Mouse (Mus musculus) midbrain, embryonic 16.5 days (tissue): ENCODE measurements around the gene Sec11a. TPM values are rescaled to one million over a fixed set of nuclear protein-coding genes. Genes with fewer than 3 reads are reported as not detected.
"Not testable (repeated sequence)": the region's sequence is repeated elsewhere in the genome, so short reads cannot be mapped to it uniquely, and the experiment has no call there.

Experiments used
- ATAC-seq: fragments of 200-750 bp; cut with Nextera tagmentation; 2 replicates; pipeline ENCODE4 v1.8.0; 2017; ENCODE audit warnings: moderate TSS enrichment
- H3K27ac ChIP-seq: fragments of 300-500 bp; sonication (generic); 2 replicates; pipeline ENCODE4 v1.5.1; 2014; ENCODE audit warnings: mild to moderate bottlenecking, low read length, mixed read lengths
- H3K27me3 ChIP-seq: fragments of 300-500 bp; sonication (generic); 2 replicates; pipeline ENCODE4 v1.6.1; 2014; ENCODE audit warnings: low read depth, low read length, mixed read lengths; ENCODE audit not compliant: control insufficient read depth, insufficient read depth
- H3K36me3 ChIP-seq: fragments of 300-500 bp; sonication (generic); 2 replicates; pipeline ENCODE4 v1.6.1; 2014; ENCODE audit warnings: mild to moderate bottlenecking, low read length, moderate library complexity, mixed read lengths; ENCODE audit not compliant: control insufficient read depth, insufficient read depth
- H3K4me1 ChIP-seq: fragments of 300-500 bp; sonication (generic); 2 replicates; pipeline ENCODE4 v1.6.1; 2014; ENCODE audit warnings: mild to moderate bottlenecking, low read length, mixed read lengths; ENCODE audit not compliant: control insufficient read depth, insufficient read depth
- H3K4me2 ChIP-seq: fragments of 300-500 bp; sonication (generic); 2 replicates; pipeline ENCODE4 v1.6.1; 2014; ENCODE audit warnings: mild to moderate bottlenecking, low read length, mixed read lengths
- H3K4me3 ChIP-seq: fragments of 300-500 bp; sonication (generic); 2 replicates; pipeline ENCODE4 v1.5.1; 2014; ENCODE audit warnings: low read depth, mild to moderate bottlenecking, low read length, moderate library complexity, mixed read lengths
- H3K9ac ChIP-seq: fragments of 300-500 bp; sonication (generic); 2 replicates; pipeline ENCODE4 v1.6.1; 2014; ENCODE audit warnings: low read depth, low read length, mixed read lengths
- H3K9me3 ChIP-seq: fragments of 300-500 bp; sonication (generic); replicated peaks from 2 replicates; pipeline ENCODE4 v1.6.1; 2014; ENCODE audit warnings: mild to moderate bottlenecking, low read length, mixed read lengths; ENCODE audit not compliant: control insufficient read depth, poor library complexity, severe bottlenecking
- WGBS: fragments of 180-500 bp; shearing (Covaris S2); extraction: QIAGEN DNeasy Blood & Tissue Kit; methylation state at CpG from one replicate; pipeline ENCODE4 v1.1.7; 2014; 5-methylcytosine and 5-hydroxymethylcytosine counted together
- polyA plus RNA-seq: library from polyadenylated mRNA; unstranded; fragments of >200 nt; fragmentation: Nextera tagmentation; extraction: Ambion mirVana; gene quantifications from 2 replicates; pipeline ENCODE4 v1.2.1, GENCODE M21; 2015

Gene Sec11a
- polyA plus RNA-seq, 1 experiment from 2014 or later = 156 TPM

- no peak overlapping the region for H3K27ac ChIP-seq
- no peaks in the 10 kb centered on the region for H3K9me3 ChIP-seq
- ATAC-seq = no peak
- H3K4me2 ChIP-seq = no peak overlapping the region
- H3K9ac ChIP-seq = no peak overlapping the region
- no peak overlapping the region for H3K4me3 ChIP-seq
- no peaks in the 10 kb centered on the region for H3K36me3 ChIP-seq
- WGBS = 96% methylated on average over 6 of the region's 6 CpGs
- peaks cover 17% of the 10 kb centered on the region for H3K4me1 ChIP-seq
- no peaks in the 10 kb centered on the region for H3K27me3 ChIP-seq
These were observed 42.7 kb upstream of the Sec11a start for GRCm38 (mm10) chr7:80990276-80990675.

- Histone ChIP-seq H3K4me1 (peaks cover 11% of the 10 kb centered on the region), H3K9me3 (no peaks in the 10 kb centered on the region), H3K4me3 (no peak overlapping the region), H3K9ac (no peak overlapping the region), H3K4me2 (no peak overlapping the region), H3K27me3 (no peaks in the 10 kb centered on the region), H3K27ac (no peak overlapping the region), H3K36me3 (no peaks in the 10 kb centered on the region)
- no peak for ATAC-seq
- 90% methylated on average over 4 of the region's 4 CpGs for WGBS
These were observed 40.4 kb upstream of the Sec11a start for GRCm38 (mm10) chr7:80987805-80988625.

- Histone ChIP-seq H3K9me3 (no peaks in the 10 kb centered on the region), H3K4me1 (peaks cover 2% of the 10 kb centered on the region), H3K36me3 (no peaks in the 10 kb centered on the region), H3K9ac (no peak overlapping the region), H3K27me3 (no peaks in the 10 kb centered on the region), H3K4me2 (no peak overlapping the region), H3K27ac (no peak overlapping the region), H3K4me3 (no peak overlapping the region)
- WGBS = 51% methylated on average over 6 of the region's 6 CpGs
- ATAC-seq = no peak
These were observed 39.0 kb upstream of the Sec11a start for GRCm38 (mm10) chr7:80986458-80987187.

- Histone ChIP-seq H3K36me3 (no peaks in the 10 kb centered on the region), H3K4me3 (no peak overlapping the region), H3K27me3 (no peaks in the 10 kb centered on the region), H3K27ac (no peak overlapping the region), H3K9me3 (no peaks in the 10 kb centered on the region), H3K4me1 (no peaks in the 10 kb centered on the region), H3K4me2 (no peak overlapping the region), H3K9ac (no peak overlapping the region)
- 89% methylated on average over 11 of the region's 11 CpGs for whole genome bisulfite sequencing
- no peak for ATAC-seq
These were observed 33.0 kb upstream of the Sec11a start for GRCm38 (mm10) chr7:80980566-80980965.

GRCm38 (mm10) chr7:80973638-80974015, 26.0 kb upstream of the Sec11a start:
- H3K27ac ChIP-seq, H3K27me3 ChIP-seq, H3K4me2 ChIP-seq, H3K9me3 ChIP-seq, H3K36me3 ChIP-seq, H3K4me3 ChIP-seq, H3K4me1 ChIP-seq, ATAC-seq, H3K9ac ChIP-seq: not testable (repeated sequence)
- 77% methylated on average over 3 of the region's 3 CpGs for WGBS

GRCm38 (mm10) chr7:80972920-80973637, 25.5 kb upstream of the Sec11a start:
- not testable (repeated sequence) for H3K9ac ChIP-seq, ATAC-seq, H3K4me2 ChIP-seq, H3K4me3 ChIP-seq, H3K36me3 ChIP-seq, H3K9me3 ChIP-seq, H3K27me3 ChIP-seq, H3K4me1 ChIP-seq, H3K27ac ChIP-seq
- 89% methylated on average over 4 of the region's 4 CpGs for WGBS

- ATAC-seq = no peak
- no peak overlapping the region for H3K4me3 ChIP-seq
- H3K4me2 ChIP-seq = no peak overlapping the region
- H3K9ac ChIP-seq = no peak overlapping the region
- 88% methylated on average over 5 of the region's 5 CpGs for WGBS
- H3K27me3 ChIP-seq = no peaks in the 10 kb centered on the region
- H3K4me1 ChIP-seq = no peaks in the 10 kb centered on the region
- no peak overlapping the region for H3K27ac ChIP-seq
- no peaks in the 10 kb centered on the region for H3K36me3 ChIP-seq
- H3K9me3 ChIP-seq = no peaks in the 10 kb centered on the region
These were observed 24.5 kb upstream of the Sec11a start for GRCm38 (mm10) chr7:80972082-80972481.

GRCm38 (mm10) chr7:80971419-80971818, 23.8 kb upstream of the Sec11a start:
- no peak for ATAC-seq
- no peaks in the 10 kb centered on the region for H3K9me3 ChIP-seq
- H3K4me3 ChIP-seq = no peak overlapping the region
- no peaks in the 10 kb centered on the region for H3K27me3 ChIP-seq
- H3K9ac ChIP-seq = no peak overlapping the region
- no peak overlapping the region for H3K27ac ChIP-seq
- no peaks in the 10 kb centered on the region for H3K36me3 ChIP-seq
- 70% methylated on average over 2 of the region's 2 CpGs for WGBS
- H3K4me2 ChIP-seq = no peak overlapping the region
- no peaks in the 10 kb centered on the region for H3K4me1 ChIP-seq

- no peak for ATAC-seq
- H3K27me3 ChIP-seq = no peaks in the 10 kb centered on the region
- H3K4me3 ChIP-seq = no peak overlapping the region
- WGBS = 77% methylated on average over 3 of the region's 3 CpGs
- no peaks in the 10 kb centered on the region for H3K36me3 ChIP-seq
- no peak overlapping the region for H3K27ac ChIP-seq
- no peak overlapping the region for H3K4me2 ChIP-seq
- no peaks in the 10 kb centered on the region for H3K4me1 ChIP-seq
- no peaks in the 10 kb centered on the region for H3K9me3 ChIP-seq
- H3K9ac ChIP-seq = no peak overlapping the region
These were observed 23.3 kb upstream of the Sec11a start for GRCm38 (mm10) chr7:80970913-80971312.
